In the genomic region with DNA sequence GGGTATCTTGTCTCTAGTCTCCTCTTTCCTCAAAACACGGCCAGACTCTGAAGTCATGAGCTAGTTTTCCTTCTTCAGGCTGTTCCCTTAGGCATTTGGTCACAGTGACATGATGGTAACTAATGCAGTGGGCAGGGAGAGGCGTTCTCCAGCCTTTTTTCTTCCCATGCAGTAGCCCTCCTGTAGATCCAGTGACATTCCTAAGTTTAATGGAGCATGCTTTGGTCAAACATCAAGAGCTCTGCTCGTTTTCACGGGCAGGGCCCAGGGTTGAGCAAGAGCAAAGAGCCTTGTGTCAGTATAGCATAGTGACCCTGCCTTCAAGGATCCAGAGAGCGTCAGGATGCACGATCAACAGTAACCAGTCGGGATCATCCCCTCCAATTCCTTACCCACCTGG, we compare ENCODE assay signal across 24 mouse cellular contexts. TPM values are rescaled to one million over a fixed set of nuclear protein-coding genes. Genes with fewer than 3 reads are reported as not detected.
"Had no signal": no experiment of that assay in that cellular context is flagged by ENCODE, and none has a peak within 500 bp of the region (broad histone marks: within the 10 kb centered on the region; RNA-seq: fewer than 3 reads in every experiment).

No protein-coding gene starts in this region.

- H3K27me3 ChIP-seq: heart, embryonic 13.5 days; heart, embryonic 15.5 days; hindbrain, embryonic 13.5 days; hindbrain, embryonic 15.5 days; limb, embryonic 13.5 days; limb, embryonic 15.5 days; liver, embryonic 12.5 days had no signal

- H3K4me1 ChIP-seq: heart, embryonic 13.5 days; heart, embryonic 15.5 days; hindbrain, embryonic 15.5 days; limb, embryonic 13.5 days; liver, embryonic 12.5 days had no signal

- H3K36me3 ChIP-seq: heart, embryonic 13.5 days; heart, embryonic 15.5 days; limb, embryonic 13.5 days; limb, embryonic 15.5 days; liver, embryonic 12.5 days had no signal

- H3K27ac ChIP-seq: heart, adult 2 months; heart, embryonic 13.5 days; heart, embryonic 15.5 days; hindbrain, embryonic 13.5 days; hindbrain, embryonic 15.5 days; hindbrain, postnatal 0 days; limb, embryonic 13.5 days; limb, embryonic 15.5 days; liver, embryonic 12.5 days; liver, embryonic 14.5 days had no signal

- ATAC-seq: forebrain, postnatal 0 days; hindbrain, postnatal 0 days; intestine, embryonic 16.5 days; liver, embryonic 12.5 days had no signal

- DNase-seq: forebrain, postnatal 0 days; gastrocnemius, postnatal 14 days; gastrocnemius, postnatal 36 days; heart, adult 2 months; heart, postnatal 14 days; heart, postnatal 36 days; layer of hippocampus, adult 9-11 months; layer of hippocampus, postnatal 36 days; left cerebral cortex, postnatal 4 days had no signal

- H3K4me2 ChIP-seq: heart, embryonic 11.5 days; heart, embryonic 13.5 days; heart, embryonic 15.5 days; hindbrain, embryonic 13.5 days; hindbrain, embryonic 15.5 days; limb, embryonic 13.5 days; limb, embryonic 15.5 days; liver, embryonic 12.5 days had no signal

- H3K9me3 ChIP-seq: heart, embryonic 13.5 days; heart, embryonic 15.5 days; hindbrain, embryonic 13.5 days; hindbrain, embryonic 15.5 days; limb, embryonic 13.5 days; limb, embryonic 15.5 days; liver, embryonic 12.5 days had no signal

- H3K9ac ChIP-seq: forebrain, postnatal 0 days; heart, embryonic 13.5 days; heart, embryonic 15.5 days; hindbrain, embryonic 13.5 days; hindbrain, embryonic 15.5 days; limb, embryonic 13.5 days; limb, embryonic 15.5 days; liver, embryonic 12.5 days; liver, embryonic 14.5 days had no signal

- H3K4me3 ChIP-seq: heart, adult 2 months; heart, embryonic 13.5 days; heart, embryonic 15.5 days; hindbrain, embryonic 13.5 days; hindbrain, embryonic 15.5 days; limb, embryonic 13.5 days; limb, embryonic 15.5 days; liver, embryonic 12.5 days had no signal

RNA-seq across cellular contexts. Expression of gene A930018P22Rik, which starts 40.8 kb away (rescaled TPM):
- polyA plus RNA-seq: forebrain, postnatal 0 days; heart, adult 2 months; hindbrain, embryonic 11.5 days; hindbrain, embryonic 13.5 days; hindbrain, embryonic 15.5 days; hindbrain, postnatal 0 days; intestine, embryonic 14.5 days; large intestine, adult 2 months; limb, embryonic 11.5 days; limb, embryonic 13.5 days; limb, embryonic 15.5 days had no signal
